Mouse (Mus musculus) midbrain, embryonic 14.5 days (tissue): Measurements from ENCODE around the gene Fam92b. TPM values are rescaled to one million over a fixed set of nuclear protein-coding genes. Genes with fewer than 3 reads are reported as not detected.

Experiments
- ATAC-seq: fragments of 200-750 bp; cut with Nextera tagmentation; 2 replicates; pipeline ENCODE4 v1.8.0; 2017; ENCODE audit warnings: moderate number of reproducible peaks, moderate library complexity; ENCODE audit not compliant: low FRiP score, low TSS enrichment
- DNase-seq: peaks from one replicate; pipeline ENCODE4 v3.0.0-alpha.2; 2015
- H3K27ac ChIP-seq: fragments of 300-500 bp; sonication (generic); replicated peaks from 2 replicates; pipeline ENCODE4 v1.5.1; 2014; ENCODE audit warnings: mild to moderate bottlenecking, low read depth, low read length, moderate library complexity
- H3K27me3 ChIP-seq: fragments of 300-500 bp; sonication (generic); 2 replicates; pipeline ENCODE4 v1.6.1; 2014; ENCODE audit warnings: low read length, control low read depth, mixed read lengths; ENCODE audit not compliant: control insufficient read depth, insufficient read depth
- H3K36me3 ChIP-seq: fragments of 300-500 bp; sonication (generic); 2 replicates; pipeline ENCODE4 v1.6.1; 2014; ENCODE audit warnings: low read length, control low read depth; ENCODE audit not compliant: control insufficient read depth, insufficient read depth
- H3K4me1 ChIP-seq: fragments of 300-500 bp; sonication (generic); 2 replicates; pipeline ENCODE4 v1.6.1; 2014; ENCODE audit warnings: mild to moderate bottlenecking, antibody characterized with exemption, low read length, control low read depth; ENCODE audit not compliant: control insufficient read depth, insufficient read depth
- H3K4me2 ChIP-seq: fragments of 300-500 bp; sonication (generic); 2 replicates; pipeline ENCODE4 v1.6.1; 2014; ENCODE audit warnings: mild to moderate bottlenecking, low read length, moderate library complexity
- H3K4me3 ChIP-seq: fragments of 300-500 bp; sonication (generic); replicated peaks from 2 replicates; pipeline ENCODE4 v1.5.1; 2014; ENCODE audit warnings: low read depth, low read length
- H3K9ac ChIP-seq: fragments of 300-500 bp; sonication (generic); replicated peaks from 2 replicates; pipeline ENCODE4 v1.6.1; 2014; ENCODE audit warnings: mild to moderate bottlenecking, low read length, moderate library complexity
- H3K9me3 ChIP-seq: fragments of 300-500 bp; sonication (generic); 2 replicates; pipeline ENCODE4 v1.6.1; 2016; ENCODE audit warnings: low read length, control low read depth, mixed read lengths; ENCODE audit not compliant: control insufficient read depth
- WGBS: fragments of 180-500 bp; shearing (Covaris S2); extraction: QIAGEN DNeasy Blood & Tissue Kit; methylation state at CpG from one replicate; pipeline ENCODE4 v1.1.7; 2014; 5-methylcytosine and 5-hydroxymethylcytosine counted together
- polyA plus RNA-seq: library from polyadenylated mRNA; unstranded; fragments of >200 nt; fragmentation: Nextera tagmentation; extraction: Ambion mirVana; gene quantifications from 2 replicates; pipeline ENCODE4 v1.2.1, GENCODE M21; 2014

The Fam92b gene
- polyA plus RNA-seq, 1 experiment from 2014 or later: 1.8 TPM

DNA sequence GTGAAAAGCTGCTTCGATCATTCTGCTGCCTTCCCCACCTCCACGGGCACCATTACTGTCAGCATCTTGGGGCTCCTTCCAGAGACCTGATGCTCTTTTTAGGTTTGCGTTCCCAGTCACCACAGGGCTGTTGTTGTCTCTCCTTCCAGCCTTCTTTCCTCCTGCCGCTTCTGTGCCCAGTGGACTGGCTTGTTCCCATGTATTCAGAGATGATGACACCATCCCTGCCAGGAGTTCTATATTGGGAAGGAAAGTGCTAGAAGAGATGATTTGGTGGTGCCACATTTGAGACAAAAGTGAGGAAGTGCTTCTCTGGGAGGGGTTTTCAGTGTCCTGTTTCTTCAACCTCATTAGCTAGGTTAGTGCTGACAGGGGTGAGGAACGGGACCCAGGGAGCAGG is 58.4 kb downstream of the Fam92b start:
- WGBS: 89% methylated on average over 5 of the region's 5 CpGs
- no peak for DNase-seq
- H3K9me3 ChIP-seq: no peaks in the 10 kb centered on the region

DNA sequence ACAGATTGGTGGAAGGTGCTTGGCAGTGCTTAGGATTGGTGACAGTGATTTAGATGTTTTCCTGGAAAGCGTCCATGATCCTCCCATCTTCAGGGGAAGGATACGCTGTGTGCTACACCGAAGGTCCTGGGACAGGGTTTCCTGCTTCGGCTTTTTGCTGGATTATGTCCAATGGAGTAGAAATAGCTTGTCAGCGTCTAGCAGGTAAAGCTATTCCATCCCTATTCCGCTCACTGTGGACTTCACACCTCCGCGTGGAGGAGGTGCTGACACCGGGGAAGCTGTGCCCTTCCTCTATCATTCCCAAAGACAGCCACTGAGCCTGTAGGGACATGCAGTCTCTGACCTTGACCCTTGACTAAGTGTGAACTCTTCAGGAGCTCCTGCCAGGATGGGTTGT is 59.1 kb downstream of the Fam92b start:
- Histone ChIP-seq H3K9me3 (no peaks in the 10 kb centered on the region), H3K9ac (no peak overlapping the region), H3K36me3 (no peaks in the 10 kb centered on the region), H3K4me3 (no peak overlapping the region), H3K27me3 (peaks cover 7% of the 10 kb centered on the region; the same call in 1 of the 2 replicates), H3K4me1 (peaks cover 11% of the 10 kb centered on the region), H3K4me2 (no peak overlapping the region), H3K27ac (no peak overlapping the region)
- 90% methylated on average over 9 of the region's 9 CpGs for WGBS
- ATAC-seq (no peak), DNase-seq (no peak)

More for the DNA sequence above, 58.4 kb downstream of the Fam92b start:
- no peak for ATAC-seq
- Histone ChIP-seq H3K27ac (no peak overlapping the region), H3K9ac (no peak overlapping the region), H3K4me3 (no peak overlapping the region), H3K36me3 (no peaks in the 10 kb centered on the region), H3K27me3 (peaks cover 7% of the 10 kb centered on the region; the same call in 1 of the 2 replicates), H3K4me2 (no peak overlapping the region), H3K4me1 (peaks cover 9% of the 10 kb centered on the region)

DNA sequence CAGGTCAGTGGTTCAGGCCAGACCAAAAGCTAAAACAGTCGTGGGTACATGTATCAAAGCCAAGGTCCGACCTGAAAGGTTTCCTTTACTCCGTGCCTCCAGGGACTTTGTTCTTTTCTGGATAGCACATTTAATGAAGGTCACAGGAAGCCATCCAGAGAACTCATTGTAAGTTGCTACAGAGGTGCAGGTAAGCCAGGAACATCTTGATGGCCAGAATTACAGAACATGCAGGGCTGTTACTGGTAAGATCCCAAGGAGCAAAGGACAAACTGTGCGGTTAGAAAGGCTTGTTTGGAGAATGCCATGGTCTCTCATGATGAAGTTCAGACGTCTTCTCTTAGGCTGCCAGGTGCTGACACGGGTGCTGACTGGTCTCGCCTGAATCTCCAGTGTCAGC is 60.7 kb downstream of the Fam92b start:
- 81% methylated on average over 7 of the region's 7 CpGs for WGBS
- Histone ChIP-seq H3K9ac (no peak overlapping the region), H3K36me3 (no peaks in the 10 kb centered on the region)

More for the DNA sequence above, 60.7 kb downstream of the Fam92b start:
- H3K4me2 ChIP-seq: no peak overlapping the region
- no peaks in the 10 kb centered on the region for H3K9me3 ChIP-seq
- peaks cover 7% of the 10 kb centered on the region; the same call in 1 of the 2 replicates for H3K27me3 ChIP-seq
- no peak overlapping the region for H3K4me3 ChIP-seq
- H3K27ac ChIP-seq: no peak overlapping the region
- ATAC-seq (no peak), DNase-seq (no peak)
- peaks cover 14% of the 10 kb centered on the region for H3K4me1 ChIP-seq

Other genes starting within 250 kb of the Fam92b start
- 0.66 and 1.1 TPM in 2 replicates for gene Crispld2, start 185.0 kb downstream of the Fam92b start, polyA plus RNA-seq
- 22.3 and 26.7 TPM in 2 replicates for gene Zdhhc7, start 76.0 kb downstream of the Fam92b start, polyA plus RNA-seq
- gene 6430548M08Rik, start 63.3 kb downstream of the Fam92b start, polyA plus RNA-seq: 35.5 and 38.8 TPM in 2 replicates
- gene Gse1, start 51.0 kb upstream of the Fam92b start, polyA plus RNA-seq: 28.6 and 29.0 TPM in 2 replicates